Mouse (Mus musculus) myocyte (in vitro differentiated cells): ENCODE data around the gene Ugt1a8.

Experiments
- MYOD1 ChIP-seq, 3 experiments: IDR thresholded peaks; one replicate each; pipeline ENCODE4 v1.6.1; 2011; ENCODE audit warnings: control low read depth in 2 of 3, low read depth in 2 of 3, mild to moderate bottlenecking in 2 of 3, moderate library complexity in 1 of 3; ENCODE audit not compliant: insufficient read length in 2 of 3, control insufficient read depth in 1 of 3
- SRF ChIP-seq: IDR thresholded peaks from one replicate; pipeline ENCODE4 v1.6.1; 2011; ENCODE audit warnings: low read depth; ENCODE audit not compliant: control insufficient read depth, insufficient read length
- TCF12 ChIP-seq: IDR thresholded peaks from one replicate; pipeline ENCODE4 v1.6.1; 2011; ENCODE audit warnings: mild to moderate bottlenecking, control low read depth; ENCODE audit not compliant: poor library complexity, insufficient read depth, severe bottlenecking

GRCm38 (mm10) chr1:88206843-88207479, 119.3 kb downstream of the Ugt1a8 start:
- no peak for TF ChIP-seq TCF12
- no peak for TF ChIP-seq MYOD1 (IDR thresholded peaks at IDR 0.05; ENCODE audit: control insufficient read depth in 1 of 3, insufficient read length in 2 of 3, low read depth in 2 of 3)
- TF ChIP-seq SRF: no peak
